Mouse (Mus musculus) spleen, adult 2 months (tissue): ENCODE data around the gene Meis2.

Experiments
- CTCF ChIP-seq: fragments of 200-500 bp; IDR thresholded peaks from 2 replicates; pipeline ENCODE4 v1.5.1; 2011; ENCODE audit warnings: mild to moderate bottlenecking, inconsistent platforms; ENCODE audit not compliant: insufficient read depth, insufficient read length, insufficient replicate concordance; ENCODE audit errors: extremely low read depth
- POLR2A ChIP-seq: fragments of 200-500 bp; IDR thresholded peaks from 2 replicates; pipeline ENCODE4 v1.6.1; 2011; ENCODE audit warnings: low read depth, low read length, inconsistent platforms

DNA sequence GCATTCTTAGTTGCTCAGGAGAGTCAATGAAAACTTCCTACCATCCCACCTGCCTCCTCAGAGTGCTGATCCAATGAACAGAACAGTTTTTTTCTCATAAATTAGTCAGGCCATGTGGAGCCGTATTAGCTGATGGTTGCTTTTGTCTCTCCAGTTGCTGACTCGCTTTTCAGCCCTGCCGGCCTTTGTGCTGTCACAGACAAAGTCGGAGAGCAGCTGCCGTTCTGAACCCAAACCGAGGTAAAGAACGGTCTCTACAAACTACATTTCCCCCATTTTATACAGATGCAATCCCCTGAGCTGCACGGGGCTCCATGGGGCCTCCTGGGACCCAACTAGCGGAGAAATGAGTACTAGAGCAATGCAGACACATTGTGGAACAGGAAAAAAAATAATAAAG, 45.7 kb downstream of the Meis2 start:
- no peak for TF ChIP-seq CTCF
- no peak for TF ChIP-seq POLR2A
